Mouse (Mus musculus) CD4-positive naive resting alpha-beta T cell, adult 57 days (primary cell): Measurements from ENCODE around the gene Slc39a5. TPM values are rescaled to one million over a fixed set of nuclear protein-coding genes. Genes with fewer than 3 reads are reported as not detected.

Experiments used
- total RNA-seq: library from RNA; stranded (reverse); gene quantifications from one replicate; pipeline ENCODE4 v1.2.4, GENCODE M21; 2023

The Slc39a5 gene
- not detected for total RNA-seq

GRCm38 (mm10) chr10:128401056-128401455, at the start of gene Slc39a5:
Slc39a5 (minus strand) TSS chr10:128401229.

DNA sequence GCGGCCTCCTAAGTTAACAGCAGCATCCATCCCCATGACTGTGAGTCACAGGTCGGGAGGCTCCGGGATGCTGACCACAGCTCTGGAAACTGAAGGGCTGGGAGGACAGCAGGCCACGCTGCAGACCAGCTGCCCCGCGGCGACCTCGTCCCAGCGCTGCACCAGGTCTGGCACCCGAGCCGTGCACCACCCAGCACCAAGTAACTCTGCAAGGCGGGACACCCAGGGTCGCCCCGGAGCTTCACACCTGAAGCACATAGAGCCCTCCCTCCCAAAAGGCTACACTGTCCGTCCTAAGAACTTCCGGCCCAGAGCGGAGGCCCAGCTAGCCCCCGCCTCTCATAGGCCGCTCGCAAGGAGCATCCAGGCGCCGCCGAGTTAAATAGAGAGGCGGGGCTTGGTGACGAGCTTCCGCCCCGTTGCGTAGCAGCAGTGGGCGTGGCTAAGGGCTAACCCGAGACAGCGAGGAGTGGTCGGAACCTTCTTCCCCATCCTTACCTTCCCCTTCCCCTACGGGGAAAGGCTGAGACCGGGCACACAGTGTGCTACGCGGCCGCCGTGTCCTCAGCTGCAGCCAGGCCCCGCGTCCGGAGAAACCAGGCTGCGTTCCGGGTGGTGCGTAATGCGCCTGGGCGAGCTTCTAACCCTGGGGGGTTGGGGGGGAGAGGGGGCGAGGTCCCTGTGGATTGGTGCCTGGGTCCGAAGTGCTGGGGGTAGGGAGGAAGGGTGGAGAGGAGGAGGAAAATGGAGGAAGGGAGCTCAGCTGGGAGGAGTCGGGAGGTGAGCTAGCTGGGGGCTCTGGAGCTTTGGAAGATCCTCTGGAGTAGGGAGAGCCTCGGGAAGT, 10.4 kb upstream of the Slc39a5 start, which contains the start of the genes Nabp2 and Rnf41:
Gene Nabp2 (minus strand): TSS at position 282 of the 844 bp plus-strand sequence.
Gene Rnf41 (plus strand): TSS at position 447 of the 844 bp plus-strand sequence.

DNA sequence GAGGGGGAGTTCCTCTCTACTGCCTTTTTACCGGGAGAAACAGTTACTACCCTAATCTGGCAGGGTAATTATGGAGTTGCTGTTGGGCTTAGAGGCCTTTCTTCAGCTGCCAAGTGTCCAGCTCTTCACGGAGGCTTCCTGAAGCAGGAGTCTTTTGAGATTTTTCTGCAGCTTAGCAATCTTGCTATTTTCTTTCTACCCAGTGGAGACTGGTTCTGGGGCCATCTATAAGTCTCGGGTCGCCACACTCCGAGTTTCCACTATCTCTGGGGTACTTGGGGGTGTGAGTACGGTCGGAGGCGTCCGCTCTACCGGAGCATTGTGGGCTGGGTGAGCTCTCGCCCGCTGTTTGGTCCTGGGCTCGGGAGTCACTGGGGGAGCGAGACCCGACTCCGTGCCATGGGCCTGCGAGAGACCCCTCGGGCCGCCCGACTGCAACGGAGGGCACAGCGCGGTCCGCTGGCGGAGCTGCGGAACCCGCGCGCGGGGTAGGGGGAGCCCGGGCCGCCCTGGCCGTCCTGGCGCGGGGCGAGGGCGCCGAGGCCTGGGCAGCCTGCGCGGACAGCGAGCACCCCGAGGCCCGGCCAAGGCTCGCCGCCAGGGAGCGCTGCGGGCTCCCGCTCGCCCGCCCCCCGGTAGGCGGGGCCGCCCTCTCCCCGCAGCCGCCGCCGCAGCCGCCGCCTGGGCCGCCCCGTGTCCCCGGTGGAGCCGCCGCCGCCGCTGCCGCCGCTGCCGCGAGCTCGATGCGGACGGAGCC, 24.4 kb downstream of the Slc39a5 start, which contains the start of gene Ankrd52:
Gene Ankrd52 (plus strand): TSS at position 661 of the 757 bp plus-strand sequence.

GRCm38 (mm10) chr10:128368402-128369217, 32.4 kb downstream of the Slc39a5 start, which contains the start of gene Coq10a:
Coq10a (minus strand) TSS chr10:128368997.

Other genes with a start within 250 kb of the Slc39a5 start
- gene Rbms2, start 220.9 kb downstream of the Slc39a5 start, total RNA-seq, result 49.3 TPM
- gene Gls2, start 206.8 kb downstream of the Slc39a5 start, total RNA-seq, result not detected
- 16.1 TPM for gene Spryd4, start 189.4 kb downstream of the Slc39a5 start, total RNA-seq
- gene Mip, start 175.4 kb downstream of the Slc39a5 start, total RNA-seq, result not detected
- gene Timeless, start 169.2 kb downstream of the Slc39a5 start, total RNA-seq, result 30.5 TPM
- not detected for gene Apon, start 147.1 kb downstream of the Slc39a5 start, total RNA-seq
- gene Apof, start 132.6 kb downstream of the Slc39a5 start, total RNA-seq, result not detected
- 64.0 TPM for gene Stat2, start 130.7 kb downstream of the Slc39a5 start, total RNA-seq
- gene Il23a, start 102.5 kb downstream of the Slc39a5 start, total RNA-seq, result not detected
- gene Pan2, start 97.9 kb downstream of the Slc39a5 start, total RNA-seq, result 41.8 TPM
- gene Cnpy2, start 78.8 kb downstream of the Slc39a5 start, total RNA-seq, result 29.1 TPM
- gene Cs, start 63.5 kb downstream of the Slc39a5 start, total RNA-seq, result 90.9 TPM
- gene Coq10a, start 32.2 kb downstream of the Slc39a5 start, total RNA-seq, result 27.2 TPM
- 51.7 TPM for gene Ankrd52, start 24.1 kb downstream of the Slc39a5 start, total RNA-seq
- 39.4 TPM for gene Nabp2, start 10.3 kb upstream of the Slc39a5 start, total RNA-seq
- 28.5 TPM for gene Rnf41, start 10.4 kb upstream of the Slc39a5 start, total RNA-seq
- 126 TPM for gene Smarcc2, start 58.0 kb upstream of the Slc39a5 start, total RNA-seq
- gene Myl6, start 92.9 kb upstream of the Slc39a5 start, total RNA-seq, result 738 TPM
- gene Myl6b, start 97.5 kb upstream of the Slc39a5 start, total RNA-seq, result not detected
- gene Esyt1, start 124.6 kb upstream of the Slc39a5 start, total RNA-seq, result 269 TPM
- 34.6 TPM for gene Zc3h10, start 146.5 kb upstream of the Slc39a5 start, total RNA-seq
- 4,129 TPM for gene Rpl41, start 148.1 kb upstream of the Slc39a5 start, total RNA-seq
- gene Pa2g4, start 164.8 kb upstream of the Slc39a5 start, total RNA-seq, result 68.6 TPM
- gene Erbb3, start 188.4 kb upstream of the Slc39a5 start, total RNA-seq, result 1.3 TPM
- gene Rps26, start 225.5 kb upstream of the Slc39a5 start, total RNA-seq, result 1,438 TPM
- 7.3 TPM for gene Ikzf4, start 244.8 kb upstream of the Slc39a5 start, total RNA-seq